Mouse (Mus musculus): ENCODE results near the gene Olfr129. TPM values are rescaled to one million over a fixed set of nuclear protein-coding genes. Genes with fewer than 3 reads are reported as not detected.

The Olfr129 gene
- not detected for total RNA-seq (2021)
- long read RNA-seq, experiment 1 = 0 reads
- long read RNA-seq, experiment 2 = 0 reads

DNA sequence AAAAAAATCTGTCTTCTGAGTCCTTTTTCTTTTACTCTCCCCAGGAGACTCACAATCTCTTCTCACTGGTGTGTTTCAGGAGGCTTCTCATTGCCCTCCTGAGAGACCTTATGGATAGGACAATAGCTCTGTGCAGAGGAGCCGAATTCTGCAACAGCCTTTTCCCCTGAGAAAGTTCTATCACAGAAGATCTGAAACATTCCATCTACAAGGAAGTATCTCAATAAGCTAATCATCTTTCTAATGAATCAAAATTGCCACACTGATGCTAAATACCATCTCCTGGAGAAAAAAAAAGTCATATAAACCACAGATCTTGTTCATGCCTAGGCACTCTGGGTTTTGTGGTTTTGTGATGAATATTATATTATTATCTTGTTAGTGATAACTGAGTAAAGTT is at the start of gene Olfr129:
Gene Olfr129, minus strand, starts transcription at position 101 of the 400 bp plus-strand sequence.
- no peak for DNase-seq (ENCODE audit: low spot score in 2 of 2)
- intact Hi-C loops (cut with DNase I) = no loop called here

DNA sequence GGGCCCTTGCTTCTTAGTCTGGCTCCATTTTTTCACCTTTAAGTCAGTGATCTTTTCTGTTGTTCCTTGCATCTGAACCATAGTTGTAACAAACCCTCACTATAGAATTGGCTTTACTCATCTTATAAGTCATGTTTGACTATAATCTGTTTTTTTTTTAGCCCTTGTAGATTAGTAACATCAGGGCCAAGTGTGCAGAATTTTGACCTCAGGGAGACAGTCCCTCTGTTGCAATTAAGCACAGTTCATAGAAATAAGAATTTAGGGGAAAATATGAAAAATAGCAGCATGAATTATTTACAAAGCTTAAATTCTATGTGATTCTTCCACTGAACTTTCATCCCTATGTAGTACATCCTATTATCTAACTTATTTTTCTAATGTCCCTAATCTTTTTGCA is 28.7 kb upstream of the Olfr129 start, which contains the start of gene Olfr131:
Gene Olfr131, minus strand, starts transcription at position 101 of the 400 bp plus-strand sequence.
- intact Hi-C loops (cut with DNase I) = no loop called here
- DNase-seq (ENCODE audit: low spot score in 2 of 2) = no peak

DNA sequence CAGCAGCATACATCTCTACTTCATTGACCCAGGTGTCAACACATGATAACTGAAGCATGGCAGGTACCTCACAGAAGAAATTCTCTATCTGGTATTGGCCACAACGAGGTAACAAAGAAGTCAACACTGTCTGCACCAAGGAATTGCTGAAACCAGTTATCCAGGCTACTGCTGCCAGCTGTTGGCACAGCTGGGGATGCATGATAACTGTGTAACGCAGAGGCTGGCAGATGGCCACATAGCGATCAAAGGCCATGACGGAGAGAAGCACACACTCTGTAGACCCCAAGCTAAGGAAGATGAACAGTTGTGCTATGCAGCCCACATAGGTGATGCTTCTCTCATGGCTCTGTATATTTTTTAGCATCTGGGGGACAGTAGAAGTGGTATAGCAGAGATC is 22.5 kb upstream of the Olfr129 start:
- intact Hi-C loops (cut with DNase I) = no loop called here
- no peak for DNase-seq (ENCODE audit: low spot score in 2 of 2)

DNA sequence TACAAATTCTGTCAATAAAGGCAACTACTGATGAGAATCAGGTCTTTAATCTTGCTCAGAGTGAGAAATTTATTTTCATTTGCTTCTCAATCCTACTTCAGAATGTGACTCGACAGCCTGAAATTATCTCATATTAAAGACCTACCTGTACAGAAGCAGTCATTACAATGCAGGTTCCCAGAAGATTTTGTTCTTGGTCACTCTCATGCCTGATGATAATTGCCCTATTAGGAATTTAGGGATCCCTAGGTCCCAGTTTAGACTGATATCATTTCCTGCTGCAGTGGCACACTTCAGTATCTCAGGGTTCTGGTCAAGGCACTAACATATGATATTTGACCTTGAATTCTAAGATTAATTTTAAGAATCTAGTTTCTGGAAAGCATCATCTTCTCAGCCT is 3.7 kb upstream of the Olfr129 start, which contains the start of gene Olfr130:
Gene Olfr130, plus strand, starts transcription at position 301 of the 400 bp plus-strand sequence.
- intact Hi-C loops (cut with DNase I) = no loop called here
- no peak for DNase-seq (ENCODE audit: low spot score in 2 of 2)

DNA sequence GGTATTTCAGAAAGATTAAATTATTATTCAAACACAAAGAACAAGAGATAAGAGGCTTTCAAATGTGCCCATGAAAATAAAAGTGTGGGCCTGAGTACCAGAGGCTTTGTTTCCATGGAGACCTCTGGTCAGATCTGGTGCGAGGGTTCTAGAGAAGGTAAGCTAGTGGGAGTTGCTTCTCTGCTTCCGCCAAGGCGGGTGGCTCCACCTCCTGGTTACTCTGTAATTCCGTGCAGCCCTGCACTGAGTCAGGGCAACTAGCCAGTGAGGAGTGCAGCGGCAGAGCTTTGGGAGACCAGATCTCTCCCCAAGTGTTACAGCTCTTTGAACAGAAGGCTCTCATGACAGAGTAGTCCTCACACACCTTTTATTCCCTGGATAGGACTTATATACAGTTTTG is 33.6 kb downstream of the Olfr129 start:
- intact Hi-C loops (cut with DNase I) = no loop called here

DNA sequence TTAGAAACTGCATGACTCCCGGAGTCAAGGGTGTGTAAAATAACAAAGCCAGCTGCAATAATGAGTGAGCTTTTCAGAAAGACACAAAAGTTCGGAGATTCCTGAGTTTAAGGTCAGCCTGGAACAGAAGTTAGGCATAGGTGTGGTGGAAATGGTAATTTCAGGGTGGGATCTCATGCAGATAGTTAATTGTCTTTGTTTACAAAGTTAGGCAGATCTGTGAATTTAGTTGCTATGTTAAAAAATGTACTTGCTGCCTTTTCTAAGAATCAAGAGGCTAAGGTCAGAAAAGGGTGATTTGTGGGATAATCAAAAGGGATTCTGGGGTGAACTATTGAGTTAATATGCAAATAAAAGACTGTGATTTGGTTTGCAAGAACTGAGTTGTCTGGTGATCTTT is 43.5 kb downstream of the Olfr129 start:
- intact Hi-C loops (cut with DNase I) = no loop called here
- no peak for DNase-seq (ENCODE audit: low spot score in 2 of 2)

More for the DNA sequence above, 33.6 kb downstream of the Olfr129 start:
- no peak for DNase-seq (ENCODE audit: low spot score in 2 of 2)

DNA sequence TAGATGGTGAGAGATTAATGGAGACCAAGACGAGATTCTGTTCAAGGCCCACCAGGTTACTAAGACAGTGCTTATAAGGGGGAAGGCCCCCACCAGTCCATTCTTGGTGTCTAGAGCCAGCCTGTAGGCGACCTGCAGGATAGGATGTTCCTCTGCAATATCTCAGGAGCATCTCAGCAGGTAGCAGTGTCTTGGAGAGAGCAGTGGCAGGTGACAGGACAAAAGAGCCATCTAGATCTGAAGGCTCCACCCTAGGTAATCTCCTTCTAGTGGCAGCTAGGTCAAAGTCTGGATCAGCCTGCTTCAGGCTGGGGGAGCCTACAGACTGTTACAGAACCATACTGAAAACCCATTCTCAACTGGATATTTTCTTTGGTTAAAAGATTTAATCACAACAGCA is 54.9 kb downstream of the Olfr129 start:
- intact Hi-C loops (cut with DNase I) = no loop called here
- no peak for DNase-seq (ENCODE audit: low spot score in 2 of 2)

Other genes with a start within 250 kb of the Olfr129 start
- gene Olfr125, start 227.1 kb downstream of the Olfr129 start, total RNA-seq (2021) = not detected
- not detected for gene Olfr126, start 212.6 kb downstream of the Olfr129 start, total RNA-seq (2021)
- not detected for gene Olfr127, start 159.6 kb downstream of the Olfr129 start, total RNA-seq (2021)
- gene Olfr128, start 139.5 kb downstream of the Olfr129 start, total RNA-seq (2021) = not detected
- gene Olfr761, start 107.0 kb downstream of the Olfr129 start, total RNA-seq (2021) = not detected
- gene Olfr130, start 3.8 kb upstream of the Olfr129 start, total RNA-seq (2021) = not detected
- not detected for gene Olfr131, start 28.6 kb upstream of the Olfr129 start, total RNA-seq (2021)
- gene Olfr132, start 74.4 kb upstream of the Olfr129 start, total RNA-seq (2021) = not detected
- not detected for gene Olfr133, start 85.2 kb upstream of the Olfr129 start, total RNA-seq (2021)
- not detected for gene Olfr134, start 111.3 kb upstream of the Olfr129 start, total RNA-seq (2021)
- not detected for gene Olfr135, start 144.3 kb upstream of the Olfr129 start, total RNA-seq (2021)
- gene Olfr138, start 201.0 kb upstream of the Olfr129 start, total RNA-seq (2021) = not detected
- gene Olfr137, start 247.5 kb upstream of the Olfr129 start, total RNA-seq (2021) = not detected

Measured in left cerebral cortex, postnatal 14 days (tissue).